Mouse (Mus musculus) monocyte, adult 2 months (primary cell): ENCODE results near the gene Cd3g.
"Not testable (repeated sequence)": the region's sequence is repeated elsewhere in the genome, so short reads cannot be mapped to it uniquely, and the experiment has no call there.

Source experiments
- DNase-seq, 2 experiments: peaks; one replicate each; pipeline ENCODE4 v3.0.0; 2022; ENCODE audit warnings: low spot score in 2 of 2, low read depth in 1 of 2

The Cd3g gene

DNA sequence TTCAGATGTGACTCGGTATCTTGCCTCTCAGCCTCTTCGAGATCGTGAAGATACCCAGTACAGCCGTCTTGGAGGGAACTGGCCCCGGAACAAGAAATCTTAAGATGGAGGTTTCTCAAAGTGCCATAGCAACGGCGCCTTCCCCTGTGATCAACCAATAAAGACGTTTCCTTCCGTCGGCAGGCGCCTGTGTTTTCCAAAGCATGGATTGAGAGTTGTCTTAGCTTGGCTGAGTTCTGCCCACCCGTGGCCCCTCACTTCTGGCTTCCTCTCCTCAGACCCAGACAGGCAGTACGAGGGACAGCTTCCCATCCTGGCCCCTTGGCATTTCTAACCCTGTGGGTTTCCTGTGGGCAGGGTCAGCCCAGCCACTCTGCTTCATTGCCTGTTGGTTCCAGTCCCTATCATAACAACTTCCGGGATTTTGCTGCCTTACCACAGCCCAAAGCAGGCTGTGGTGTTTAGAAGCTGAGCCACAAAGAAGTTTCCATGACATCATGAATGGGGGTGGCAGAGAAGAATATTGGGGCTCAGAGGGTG is 6.1 kb upstream of the Cd3g start:
- DNase-seq, result peak; percentile 63 to 75

DNA sequence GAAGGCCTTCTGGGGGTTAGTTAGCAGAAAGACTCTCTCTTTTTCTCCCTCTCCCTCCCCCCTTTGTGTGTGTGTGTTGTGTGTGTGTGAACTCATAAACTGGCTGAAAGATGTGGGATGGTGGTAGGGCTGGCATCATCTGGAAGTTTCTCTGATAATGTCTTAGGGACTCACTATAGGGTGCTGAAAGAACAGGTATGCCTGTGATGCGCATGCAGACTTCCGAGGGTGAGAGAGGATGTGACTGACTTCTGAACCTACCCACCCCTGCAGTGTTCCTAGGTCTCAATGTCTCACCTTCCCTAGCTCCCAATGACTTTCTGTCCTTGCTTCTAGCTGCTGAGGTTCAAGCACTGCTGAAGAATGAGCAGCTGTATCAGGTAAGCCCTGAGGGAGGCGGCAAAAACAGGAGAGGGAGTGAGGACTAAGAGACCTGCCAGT is 5.5 kb upstream of the Cd3g start:
- DNase-seq, result no peak

DNA sequence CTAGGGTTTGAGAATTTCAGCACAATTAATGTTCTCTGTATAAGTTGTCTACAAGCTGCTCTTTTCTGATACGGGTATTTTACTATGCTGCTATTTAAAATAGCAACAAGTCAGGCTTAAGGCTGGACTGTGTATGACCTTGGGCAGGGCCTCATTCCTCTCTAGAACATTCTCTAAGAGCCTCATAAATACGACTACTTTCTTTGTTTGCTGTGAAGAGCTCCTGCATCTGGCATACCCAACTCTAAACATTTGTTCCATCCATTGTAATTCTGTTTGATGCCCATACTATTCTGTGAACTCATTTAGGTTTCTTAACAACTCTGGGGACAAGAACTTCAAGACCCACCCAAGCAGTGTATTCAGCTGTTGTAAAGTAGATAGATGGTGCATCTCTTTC is 2.8 kb upstream of the Cd3g start:
- DNase-seq, result no peak

GRCm38 (mm10) chr9:44982531-44982930 is 2.3 kb upstream of the Cd3g start:
- no peak for DNase-seq

DNA sequence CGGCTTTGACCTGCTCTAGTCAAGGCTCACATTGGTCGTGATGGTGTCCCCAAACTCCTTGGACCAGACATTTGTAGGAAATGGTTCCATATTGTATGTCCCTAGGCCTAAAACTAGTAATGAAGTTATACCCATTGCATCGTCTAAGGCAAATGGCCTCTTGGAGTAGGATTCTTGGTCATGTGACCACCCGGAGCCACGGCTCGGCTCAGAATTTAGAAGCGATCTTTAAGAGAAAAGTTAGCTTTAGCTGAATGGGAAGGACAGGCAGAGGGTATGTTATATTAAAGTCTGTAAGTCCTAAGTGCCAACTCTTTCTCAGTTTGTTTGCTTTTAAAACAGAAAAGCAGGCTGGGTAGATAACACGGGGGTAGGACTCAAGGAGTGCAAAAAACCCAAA is 1.9 kb upstream of the Cd3g start:
- no peak for DNase-seq

GRCm38 (mm10) chr9:44981676-44982075 is 1.4 kb upstream of the Cd3g start, which contains the start of gene Cd3d:
Cd3d (plus strand) TSS chr9:44981786.
- DNase-seq, result no peak

DNA sequence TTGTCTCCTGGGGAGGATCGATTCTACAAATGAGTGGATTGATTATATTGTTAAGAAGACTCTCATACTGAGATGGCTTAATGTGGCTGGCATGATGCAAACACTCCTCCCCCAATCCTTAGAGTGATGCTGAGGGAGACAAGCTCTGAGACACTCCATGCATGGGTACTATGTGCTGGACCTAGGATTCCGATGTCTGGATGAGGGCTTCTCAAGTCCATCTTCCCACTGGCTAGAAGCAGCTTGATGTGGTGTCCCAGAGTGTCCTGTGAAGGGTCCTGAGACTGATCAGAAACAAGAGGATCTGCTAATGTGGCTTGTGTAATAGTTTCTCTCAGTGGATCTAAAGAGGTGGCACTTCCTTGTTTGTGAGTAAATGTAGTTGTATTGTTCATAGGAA is 873 bp upstream of the Cd3g start:
- no peak for DNase-seq

GRCm38 (mm10) chr9:44979806-44980205 is 425 bp downstream of the Cd3g start:
- no peak for DNase-seq

GRCm38 (mm10) chr9:44977813-44978212 is 2.4 kb downstream of the Cd3g start:
- no peak for DNase-seq

DNA sequence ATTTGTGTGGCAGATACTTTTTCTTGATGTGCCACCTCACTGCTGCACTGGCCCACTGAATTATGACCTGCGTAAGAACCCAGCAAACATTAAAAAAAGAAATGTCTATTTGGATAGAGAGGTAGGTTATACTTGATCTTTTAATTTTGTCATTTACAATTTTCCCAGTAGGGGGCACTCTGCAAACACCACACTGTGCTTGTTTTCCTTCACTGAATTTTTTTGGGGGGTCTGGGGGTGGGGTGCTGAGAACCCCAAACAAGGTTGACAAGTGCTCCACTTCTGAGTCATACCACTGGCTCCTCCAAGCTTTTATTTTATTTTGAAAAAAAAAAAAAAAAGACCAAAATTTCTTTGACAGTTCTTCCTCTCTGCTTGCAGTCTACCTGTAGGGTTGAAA is 10.8 kb downstream of the Cd3g start:
- no peak for DNase-seq

DNA sequence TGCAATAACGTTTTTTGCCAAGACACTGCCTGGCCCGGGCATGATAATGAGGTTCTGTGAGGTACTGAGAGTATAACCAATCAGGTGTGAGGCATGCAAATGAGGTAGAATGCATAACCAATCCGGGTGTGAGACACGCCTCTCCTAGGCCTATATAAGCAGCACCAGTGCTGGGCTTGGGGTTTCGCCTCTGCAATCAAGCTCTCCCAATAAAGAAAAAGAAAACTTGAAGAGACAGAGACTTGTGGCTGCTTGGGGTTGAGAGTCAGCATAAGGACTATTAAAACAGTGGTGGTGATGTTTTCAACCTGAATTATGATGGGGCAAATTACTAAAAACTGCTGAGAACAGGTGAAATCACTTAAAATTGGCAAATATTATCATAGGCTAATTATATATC is 12.5 kb downstream of the Cd3g start:
- DNase-seq, result not testable (repeated sequence)

DNA sequence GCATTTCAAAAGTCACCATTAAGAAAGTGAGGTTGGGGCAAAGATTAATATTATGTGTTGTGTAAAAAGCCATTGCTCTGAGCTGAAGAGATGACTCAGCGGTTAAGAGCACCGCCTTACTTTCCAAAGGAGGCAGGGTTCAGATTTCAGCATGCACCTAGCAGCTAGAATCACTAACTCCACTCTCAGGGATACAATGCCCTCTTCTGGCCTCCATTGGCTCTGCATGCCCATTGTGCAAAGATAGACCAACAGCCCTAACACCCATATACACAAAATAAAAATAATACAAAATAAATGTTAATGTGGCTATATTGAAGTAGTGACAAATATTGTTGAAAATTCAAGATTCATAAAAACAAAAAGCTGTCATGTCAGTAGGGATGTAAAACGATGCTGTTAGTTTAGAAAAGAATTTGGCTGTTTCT is 13.4 kb downstream of the Cd3g start:
- peak; percentile 57 to 59 for DNase-seq

DNA sequence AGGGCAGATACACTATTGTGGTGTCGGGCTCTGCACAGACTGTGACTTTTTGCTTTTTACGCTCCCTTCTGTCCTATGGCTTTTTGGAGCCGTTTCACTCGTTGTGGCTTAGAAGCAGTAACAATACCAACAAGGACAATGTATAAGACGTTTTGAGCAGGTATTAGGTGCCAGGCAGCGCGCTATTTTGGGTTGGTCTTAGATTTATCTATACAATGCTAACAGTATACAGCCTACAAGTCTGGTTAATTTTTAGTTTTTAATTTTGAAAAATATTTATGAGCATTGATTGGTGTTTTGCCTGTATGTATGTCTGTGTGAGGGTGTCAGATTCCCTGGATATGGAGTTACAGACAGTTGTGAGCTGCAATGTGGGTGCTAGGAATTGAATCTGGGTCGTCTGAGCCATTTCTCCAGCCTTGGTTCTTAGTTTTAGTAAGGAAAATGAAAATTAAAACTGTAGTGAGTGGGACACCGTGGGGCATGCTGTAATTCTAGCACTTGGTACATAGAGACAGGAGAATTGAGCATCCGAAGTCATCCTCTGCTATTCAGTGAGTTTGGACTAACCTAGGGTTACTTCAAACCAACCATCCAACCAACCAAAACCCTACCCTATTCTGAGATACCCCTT is 14.3 kb downstream of the Cd3g start:
- no peak for DNase-seq

DNA sequence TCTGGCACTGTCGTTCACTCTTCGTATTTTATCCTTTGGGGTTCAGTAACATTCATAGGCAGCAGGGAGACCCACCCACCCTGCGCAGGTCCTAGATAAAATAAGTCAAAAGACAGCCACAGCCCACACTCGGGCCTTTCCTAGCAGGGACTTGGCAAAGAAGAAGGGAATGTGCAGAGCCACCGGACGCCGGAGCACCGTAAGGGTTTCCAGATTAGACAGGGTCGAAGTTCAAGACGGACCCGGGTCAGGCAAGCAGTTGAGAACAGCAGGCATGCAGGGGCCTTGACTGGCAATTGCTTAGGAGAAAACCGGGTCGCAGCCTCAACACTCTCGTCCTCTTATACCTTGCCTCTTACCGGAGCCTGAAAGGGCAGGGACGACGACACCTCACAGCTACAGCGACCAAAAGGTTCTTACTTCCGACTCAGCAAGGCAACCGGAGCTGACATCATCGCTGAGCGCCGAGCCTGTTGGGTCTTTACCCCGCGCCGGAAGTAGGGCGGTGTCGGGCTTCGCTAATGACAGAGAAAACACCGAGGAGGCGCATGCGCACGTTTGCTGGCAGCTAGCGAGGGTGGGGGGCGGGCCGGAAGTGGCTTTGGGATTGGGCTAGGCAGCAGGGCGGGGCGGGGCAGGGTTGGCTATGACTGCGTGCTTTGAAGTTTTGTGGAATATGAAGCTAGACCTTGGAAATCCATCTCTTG is 15.0 kb downstream of the Cd3g start, which contains the start of gene Ube4a:
TSS of gene Ube4a (minus strand) at position 475 of the 707 bp plus-strand sequence.
- peak; percentile 98 to 99 for DNase-seq

DNA sequence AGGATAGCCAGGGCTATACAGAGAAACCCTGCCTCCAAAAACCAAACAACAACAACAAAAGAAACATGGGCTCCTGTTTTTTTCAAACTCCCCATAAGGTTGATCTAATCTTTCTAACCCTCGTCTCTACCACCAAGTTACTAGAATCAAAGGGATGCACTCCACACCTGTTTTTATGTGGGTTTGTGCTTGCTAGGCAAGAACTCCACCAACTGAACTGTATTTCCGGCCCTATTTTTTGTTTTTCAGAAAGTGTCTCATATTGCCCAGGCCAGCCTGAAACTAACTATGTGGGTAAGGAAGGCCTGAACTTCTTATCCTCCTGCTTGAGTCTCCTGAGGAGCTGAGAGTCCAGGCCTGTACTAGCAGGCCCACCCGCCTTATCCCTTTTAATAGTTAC is 25.8 kb downstream of the Cd3g start:
- no peak for DNase-seq

GRCm38 (mm10) chr9:44947836-44948235 is 32.4 kb downstream of the Cd3g start:
- DNase-seq, result no peak

DNA sequence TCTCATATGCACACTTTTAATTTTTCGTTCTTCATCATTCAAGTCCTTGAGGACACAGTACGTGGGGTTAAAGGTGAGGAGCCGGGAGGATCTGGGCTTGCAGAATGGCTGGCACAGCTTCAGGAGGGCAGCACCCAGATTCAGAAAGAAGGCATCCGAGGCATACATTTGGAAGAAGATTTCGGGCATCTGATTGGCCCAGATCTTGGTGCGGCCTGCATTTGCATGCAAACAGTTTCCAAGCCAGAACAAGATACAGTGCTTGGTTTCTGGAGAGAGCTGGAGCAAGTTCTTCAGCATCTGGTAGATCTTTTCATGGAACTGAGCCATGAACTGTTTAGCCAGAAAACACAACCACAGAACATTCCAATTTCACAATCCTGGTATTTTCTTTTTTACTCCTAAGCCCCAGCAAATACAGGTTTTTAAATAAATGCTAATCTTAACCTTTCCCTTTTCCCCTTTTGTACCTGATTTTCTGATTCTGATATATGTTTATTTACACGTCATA is 34.0 kb downstream of the Cd3g start:
- no peak for DNase-seq

DNA sequence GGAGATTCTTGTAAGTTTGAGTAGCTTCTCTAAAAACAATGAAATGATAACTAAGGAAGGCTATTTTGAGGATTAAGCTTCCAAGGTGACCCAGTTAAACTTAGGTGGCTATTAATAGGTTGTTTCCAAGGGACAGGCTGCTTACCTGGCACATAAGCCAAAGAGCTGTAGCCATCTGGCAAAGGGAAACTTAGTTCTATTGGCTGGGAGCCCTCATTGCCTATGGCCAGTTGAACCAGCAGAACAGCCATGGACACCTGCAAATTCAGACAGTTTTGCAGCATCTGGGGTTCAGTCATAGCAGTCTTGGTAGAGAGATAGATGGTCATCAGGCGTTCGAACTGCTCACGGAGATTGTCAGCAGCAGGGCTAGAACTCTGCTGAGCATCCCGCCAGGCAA is 37.8 kb downstream of the Cd3g start:
- DNase-seq, result no peak

DNA sequence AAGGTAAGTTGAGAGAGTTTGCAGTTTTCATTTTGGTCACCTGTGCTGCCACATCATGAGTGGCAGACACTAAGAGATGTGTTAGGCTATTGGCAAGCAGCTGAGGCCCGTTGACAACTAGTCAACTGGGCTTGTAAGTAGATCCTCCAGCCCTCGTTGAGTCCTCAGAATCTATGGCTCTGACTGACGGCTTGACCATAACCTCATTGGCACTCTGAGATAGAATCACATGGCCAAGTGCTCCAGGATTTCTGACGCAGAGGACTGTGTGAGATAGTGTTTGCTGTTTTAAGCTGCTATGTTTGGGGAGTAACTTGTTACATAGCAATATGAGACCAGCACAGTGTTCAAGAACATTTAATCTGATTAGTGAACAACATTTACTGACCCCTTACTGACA is 38.5 kb downstream of the Cd3g start:
- no peak for DNase-seq

DNA sequence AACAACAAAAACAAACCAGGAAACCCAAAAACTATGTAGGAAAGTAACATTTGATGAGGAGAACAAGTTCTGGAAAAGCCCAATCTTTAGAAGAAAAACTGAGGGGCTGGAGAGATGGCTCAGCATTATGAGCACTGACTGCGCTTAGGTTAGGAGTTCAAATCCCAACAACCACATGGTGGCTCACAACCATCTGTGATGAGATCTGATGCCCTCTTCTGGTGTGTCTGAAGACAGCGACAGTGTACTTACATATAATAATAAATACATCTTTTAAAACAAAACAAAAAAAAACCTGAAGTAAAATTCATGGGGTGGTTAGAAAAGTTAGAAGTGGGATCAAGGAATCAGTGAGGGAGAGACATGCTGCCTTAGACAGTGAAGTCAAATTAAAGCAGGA is 58.7 kb downstream of the Cd3g start:
- no peak for DNase-seq

DNA sequence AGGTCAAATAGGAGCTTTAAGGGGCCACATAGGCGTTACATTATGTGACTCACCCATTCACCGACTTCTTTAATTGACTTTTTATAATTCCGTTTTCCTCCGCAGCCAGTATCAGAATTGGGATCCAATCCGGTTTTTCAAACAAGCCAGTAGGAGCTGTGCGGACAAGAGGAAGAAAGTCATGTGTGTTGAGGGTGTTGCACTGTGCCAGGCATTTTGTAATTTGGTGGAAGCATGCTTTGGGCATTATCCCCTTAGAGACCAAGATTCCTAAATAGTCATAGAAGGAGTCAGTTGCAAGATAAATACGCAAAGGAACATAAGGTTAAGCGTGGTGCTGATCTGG is 59.1 kb downstream of the Cd3g start:
- DNase-seq, result no peak

GRCm38 (mm10) chr9:44920374-44921122 is 59.7 kb downstream of the Cd3g start, which contains the start of gene Atp5l:
Atp5l (minus strand) TSS chr9:44920742.
- DNase-seq, result peak; percentile 60 to 70
